Mouse (Mus musculus) cerebellum, adult 2 months (tissue): ENCODE data around the gene Zbtb20. TPM values are rescaled to one million over a fixed set of nuclear protein-coding genes. Genes with fewer than 3 reads are reported as not detected.

Source experiments
- DNase-seq, 2 experiments: peaks; one replicate each; pipeline ENCODE4 v3.0.0; 2021
- H3K27ac ChIP-seq: fragments of 200-500 bp; 2 replicates; pipeline ENCODE4 v1.5.1; 2012; ENCODE audit warnings: low read length, control low read depth, inconsistent platforms; ENCODE audit not compliant: insufficient read depth
- H3K27me3 ChIP-seq: fragments of 200-500 bp; 2 replicates; pipeline ENCODE4 v1.6.1; 2012; ENCODE audit warnings: inconsistent platforms, mild to moderate bottlenecking, low read length, moderate library complexity; ENCODE audit not compliant: control insufficient read depth, insufficient read depth
- H3K4me1 ChIP-seq: fragments of 200-500 bp; 2 replicates; pipeline ENCODE4 v1.6.1; 2011; ENCODE audit warnings: low read length; ENCODE audit not compliant: control insufficient read depth, insufficient read depth
- H3K4me3 ChIP-seq: fragments of 200-500 bp; replicated peaks from 2 replicates; pipeline ENCODE3; 2011; ENCODE audit warnings: mild to moderate bottlenecking, low read depth, low read length, control low read depth; ENCODE audit not compliant: insufficient read depth
- CTCF ChIP-seq: fragments of 200-500 bp; IDR thresholded peaks from 2 replicates; pipeline ENCODE4 v1.5.1; 2011; ENCODE audit warnings: low read depth, mild to moderate bottlenecking, control low read depth, low read length, moderate library complexity, borderline replicate concordance; ENCODE audit not compliant: insufficient read depth
- POLR2A ChIP-seq: fragments of 200-500 bp; IDR thresholded peaks from 2 replicates; pipeline ENCODE4 v1.6.1; 2011; ENCODE audit warnings: low read length, control low read depth, borderline replicate concordance; ENCODE audit not compliant: insufficient read depth
- WGBS: fragments of 180-500 bp; shearing (Covaris S2); methylation state at CpG from one replicate; pipeline ENCODE4 v1.1.7; 2018; 5-methylcytosine and 5-hydroxymethylcytosine counted together
- polyA plus RNA-seq: library from polyadenylated mRNA; depleted of rRNA; stranded (reverse); fragments of >200 nt; gene quantifications from 2 replicates; pipeline ENCODE4 v1.2.3, GENCODE M21; 2012

Zbtb20 gene
- polyA plus RNA-seq, 1 experiment = 25.2 TPM

GRCm38 (mm10) chr16:43534103-43534502 lies 658.4 kb downstream of the Zbtb20 start:
- Histone ChIP-seq H3K27me3 (no peaks in the 10 kb centered on the region), H3K4me1 (no peaks in the 10 kb centered on the region), H3K4me3 (no peak overlapping the region), H3K27ac (no peak overlapping the region)
- 52% methylated on average over 3 of the region's 3 CpGs for WGBS
- TF ChIP-seq CTCF = no peak
- TF ChIP-seq POLR2A = no peak
- no peak for DNase-seq

GRCm38 (mm10) chr16:43535912-43536311 lies 660.2 kb downstream of the Zbtb20 start:
- 77% methylated on average over 1 of the region's 1 CpGs for WGBS
- no peak for DNase-seq
- Histone ChIP-seq H3K4me3 (no peak overlapping the region), H3K4me1 (no peaks in the 10 kb centered on the region; the same call in 1 of the 2 replicates), H3K27ac (no peak overlapping the region), H3K27me3 (no peaks in the 10 kb centered on the region)
- no peak for TF ChIP-seq CTCF
- no peak for TF ChIP-seq POLR2A

- no peak overlapping the region for H3K4me3 ChIP-seq
- 83% methylated on average over 7 of the region's 7 CpGs for WGBS
- TF ChIP-seq POLR2A = no peak
- H3K27me3 ChIP-seq = no peaks in the 10 kb centered on the region
- no peaks in the 10 kb centered on the region; the same call in 1 of the 2 replicates for H3K4me1 ChIP-seq
- no peak for DNase-seq
- no peak overlapping the region for H3K27ac ChIP-seq
Observed at GRCm38 (mm10) chr16:43537163-43537562, 661.5 kb downstream of the Zbtb20 start.

GRCm38 (mm10) chr16:43539659-43540096 lies 664.0 kb downstream of the Zbtb20 start:
- TF ChIP-seq CTCF = no peak
- no peak for TF ChIP-seq POLR2A
- WGBS = 44% methylated on average over 12 of the region's 12 CpGs
- Histone ChIP-seq H3K4me1 (no peaks in the 10 kb centered on the region; the same call in 1 of the 2 replicates), H3K27me3 (no peaks in the 10 kb centered on the region), H3K4me3 (no peak overlapping the region), H3K27ac (peak overlapping the region; percentile 13; the same call in 1 of the 2 replicates)
- peak in 1 of 2 experiments; percentile 38 for DNase-seq

- H3K4me3 ChIP-seq = no peak overlapping the region
- H3K27ac ChIP-seq = no peak overlapping the region
- H3K27me3 ChIP-seq = no peaks in the 10 kb centered on the region
- H3K4me1 ChIP-seq = peaks cover 2% of the 10 kb centered on the region; the same call in 1 of the 2 replicates
- TF ChIP-seq CTCF = peak; percentile 37; the same call in 1 of the 2 replicates
- TF ChIP-seq POLR2A = no peak
- peak in 1 of 2 experiments; percentile 60 for DNase-seq
- WGBS = 25% methylated on average over 3 of the region's 3 CpGs
Observed at GRCm38 (mm10) chr16:43540108-43540507, 664.4 kb downstream of the Zbtb20 start.

GRCm38 (mm10) chr16:43540546-43541167 lies 665.0 kb downstream of the Zbtb20 start:
- no peak for TF ChIP-seq CTCF
- TF ChIP-seq POLR2A = no peak
- Histone ChIP-seq H3K4me3 (no peak overlapping the region), H3K27ac (no peak overlapping the region), H3K4me1 (peaks cover 3% of the 10 kb centered on the region; the same call in 1 of the 2 replicates), H3K27me3 (no peaks in the 10 kb centered on the region)
- 92% methylated on average over 10 of the region's 10 CpGs for WGBS
- DNase-seq = no peak

GRCm38 (mm10) chr16:43545261-43545660 lies 669.6 kb downstream of the Zbtb20 start:
- TF ChIP-seq CTCF = no peak
- TF ChIP-seq POLR2A = no peak
- Histone ChIP-seq H3K27ac (no peak overlapping the region), H3K4me1 (peaks cover 12% of the 10 kb centered on the region), H3K4me3 (no peak overlapping the region), H3K27me3 (no peaks in the 10 kb centered on the region)
- DNase-seq = no peak
- WGBS = 91% methylated on average over 4 of the region's 4 CpGs

GRCm38 (mm10) chr16:43547323-43548180 lies 671.9 kb downstream of the Zbtb20 start:
- 51% methylated on average over 19 of the region's 19 CpGs for WGBS
- no peak for DNase-seq
- Histone ChIP-seq H3K27me3 (no peaks in the 10 kb centered on the region), H3K27ac (no peak overlapping the region), H3K4me3 (no peak overlapping the region), H3K4me1 (peaks cover 12% of the 10 kb centered on the region)
- TF ChIP-seq POLR2A (no peak), CTCF (no peak)
